Mouse (Mus musculus): ENCODE measurements around the gene Il18. TPM values are rescaled to one million over a fixed set of nuclear protein-coding genes. Genes with fewer than 3 reads are reported as not detected.

Gene Il18
- polyA plus RNA-seq, 1 experiment from 2014 or later, result 13.3 TPM

DNA sequence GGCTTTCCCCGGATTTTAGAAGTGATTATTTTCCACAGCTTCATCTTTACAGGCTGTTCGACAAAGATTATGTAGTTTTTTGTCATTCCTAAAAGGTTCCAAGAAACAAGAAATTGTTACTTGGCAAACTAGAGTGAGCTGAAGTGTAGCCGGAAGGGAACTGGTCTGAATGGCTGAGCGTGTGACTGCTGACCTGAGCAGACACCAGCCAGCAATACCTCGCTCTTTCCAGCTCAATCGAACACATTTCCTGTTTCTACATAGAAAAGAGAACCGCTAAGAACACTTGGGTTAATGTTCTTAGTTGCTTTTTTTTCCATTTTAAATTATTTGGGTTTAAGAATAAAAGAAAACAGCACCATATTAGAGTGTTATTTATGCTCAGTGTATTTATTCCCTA lies 14.5 kb upstream of the Il18 start:
- Histone ChIP-seq H3K27me3 (ENCODE audit: control insufficient read depth, insufficient read depth, low read depth, low read length) (no peaks in the 10 kb centered on the region), H3K4me2 (ENCODE audit: low read depth, low read length) (no peak overlapping the region), H3K9ac (ENCODE audit: low read depth, low read length) (no peak overlapping the region), H3K4me3 (ENCODE audit: low read depth, low read length) (no peak overlapping the region), H3K36me3 (ENCODE audit: control insufficient read depth, insufficient read depth) (no peaks in the 10 kb centered on the region), H3K27ac (ENCODE audit: low read length) (peak overlapping the region; percentile 17; the same call in 1 of the 2 replicates), H3K4me1 (ENCODE audit: control insufficient read depth, low read depth, low read length) (no peaks in the 10 kb centered on the region; the same call in 1 of the 2 replicates), H3K9me3 (replicated peaks; ENCODE audit: control insufficient read depth, low read length) (no peaks in the 10 kb centered on the region)
- WGBS (ENCODE audit: insufficient replicate concordance), result 29% methylated on average over 7 of the region's 7 CpGs
- ATAC-seq (ENCODE audit: low read depth), result no peak

DNA sequence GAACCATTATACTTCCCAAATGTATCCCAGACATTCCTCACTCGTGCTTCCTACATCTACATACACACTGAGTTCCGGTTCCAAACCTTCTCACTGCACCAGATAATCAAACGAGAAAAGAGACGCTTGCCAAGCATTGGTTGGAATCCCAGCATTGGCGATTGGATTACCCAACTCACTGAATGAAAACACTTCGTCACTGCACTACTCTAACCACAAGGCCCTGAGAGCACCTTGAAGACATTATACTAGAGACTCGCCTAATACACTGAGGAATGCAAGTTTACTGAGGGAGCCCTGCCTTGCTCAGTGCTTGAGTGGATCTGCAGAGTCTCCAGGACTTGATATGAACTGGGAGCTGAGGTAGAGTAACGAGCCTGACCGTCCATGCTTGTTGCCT lies 12.2 kb upstream of the Il18 start:
- no peaks in the 10 kb centered on the region for H3K4me1 ChIP-seq (ENCODE audit: control insufficient read depth, low read depth, low read length)
- no peak overlapping the region for H3K9ac ChIP-seq (ENCODE audit: low read depth, low read length)
- no peak overlapping the region for H3K4me2 ChIP-seq (ENCODE audit: low read depth, low read length)
- no peak for ATAC-seq (ENCODE audit: low read depth)
- no peak overlapping the region for H3K27ac ChIP-seq (ENCODE audit: low read length)
- no peak overlapping the region for H3K4me3 ChIP-seq (ENCODE audit: low read depth, low read length)
- WGBS (ENCODE audit: insufficient replicate concordance), result 62% methylated on average over 9 of the region's 9 CpGs
- H3K9me3 ChIP-seq (replicated peaks; ENCODE audit: control insufficient read depth, low read length), result no peaks in the 10 kb centered on the region
- no peaks in the 10 kb centered on the region for H3K27me3 ChIP-seq (ENCODE audit: control insufficient read depth, insufficient read depth, low read depth, low read length)
- no peaks in the 10 kb centered on the region for H3K36me3 ChIP-seq (ENCODE audit: control insufficient read depth, insufficient read depth)

DNA sequence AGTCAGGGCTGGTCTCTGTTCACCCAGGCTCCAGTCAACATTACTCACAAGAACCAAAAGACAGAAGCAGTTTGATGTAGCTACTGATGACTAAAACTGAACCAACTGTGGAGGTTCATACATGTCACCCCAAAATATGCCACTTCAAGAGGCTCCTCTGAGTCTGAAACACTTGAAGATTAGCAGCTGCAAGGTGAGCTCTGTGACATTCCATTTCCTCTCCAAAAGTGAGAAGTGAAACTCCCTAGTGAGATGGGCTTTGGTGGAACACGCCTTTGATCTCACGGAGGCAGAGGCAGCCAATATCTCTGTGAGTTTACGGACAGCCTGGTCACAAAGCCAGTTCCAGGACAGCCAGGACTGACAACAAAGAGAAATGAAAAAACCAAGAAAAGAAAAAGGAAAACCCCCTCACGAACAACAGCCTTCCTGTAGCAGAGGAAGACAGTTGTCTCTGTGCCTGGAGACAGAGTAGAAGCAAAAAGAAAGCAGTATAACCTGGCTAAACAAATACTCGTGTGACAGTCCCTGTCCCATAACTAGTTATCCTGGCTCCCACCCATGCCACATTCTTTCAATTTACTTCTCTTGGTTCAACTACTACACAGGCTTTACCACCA lies 6.7 kb upstream of the Il18 start:
- ATAC-seq (ENCODE audit: low read depth), result no peak
- no peak overlapping the region for H3K27ac ChIP-seq (ENCODE audit: low read length)
- H3K27me3 ChIP-seq (ENCODE audit: control insufficient read depth, insufficient read depth, low read depth, low read length), result no peaks in the 10 kb centered on the region
- no peak overlapping the region for H3K4me3 ChIP-seq (ENCODE audit: low read depth, low read length)
- no peaks in the 10 kb centered on the region for H3K9me3 ChIP-seq (replicated peaks; ENCODE audit: control insufficient read depth, low read length)
- WGBS (ENCODE audit: insufficient replicate concordance), result 26% methylated on average over 5 of the region's 5 CpGs
- H3K36me3 ChIP-seq (ENCODE audit: control insufficient read depth, insufficient read depth), result no peaks in the 10 kb centered on the region
- no peak overlapping the region for H3K9ac ChIP-seq (ENCODE audit: low read depth, low read length)
- H3K4me1 ChIP-seq (ENCODE audit: control insufficient read depth, low read depth, low read length), result no peaks in the 10 kb centered on the region
- H3K4me2 ChIP-seq (ENCODE audit: low read depth, low read length), result no peak overlapping the region

DNA sequence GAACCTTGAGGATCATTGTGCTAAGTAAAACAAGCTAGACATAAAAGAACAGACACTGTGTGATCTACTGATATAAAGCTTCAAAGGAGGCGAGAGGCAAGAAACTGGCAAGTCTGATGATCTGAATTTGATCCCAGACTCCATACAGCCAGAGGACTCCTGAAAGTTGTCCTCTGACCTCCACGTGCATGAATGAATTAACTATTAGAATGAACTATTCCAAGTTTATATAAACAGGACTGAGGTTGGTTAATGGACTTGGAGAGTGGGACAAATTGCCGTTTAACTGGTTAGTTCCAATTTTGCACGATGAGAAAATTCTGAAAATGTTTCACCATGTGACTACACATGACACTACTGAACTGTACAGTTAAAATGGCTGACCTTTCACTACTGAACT lies 5.7 kb upstream of the Il18 start:
- H3K27ac ChIP-seq (ENCODE audit: low read length), result no peak overlapping the region
- H3K9ac ChIP-seq (ENCODE audit: low read depth, low read length), result no peak overlapping the region
- ATAC-seq (ENCODE audit: low read depth), result no peak
- no peak overlapping the region for H3K4me2 ChIP-seq (ENCODE audit: low read depth, low read length)
- no peaks in the 10 kb centered on the region for H3K27me3 ChIP-seq (ENCODE audit: control insufficient read depth, insufficient read depth, low read depth, low read length)
- H3K9me3 ChIP-seq (replicated peaks; ENCODE audit: control insufficient read depth, low read length), result no peaks in the 10 kb centered on the region
- no peaks in the 10 kb centered on the region for H3K4me1 ChIP-seq (ENCODE audit: control insufficient read depth, low read depth, low read length)
- 58% methylated on average over 4 of the region's 4 CpGs for WGBS (ENCODE audit: insufficient replicate concordance)
- H3K4me3 ChIP-seq (ENCODE audit: low read depth, low read length), result no peak overlapping the region
- no peaks in the 10 kb centered on the region for H3K36me3 ChIP-seq (ENCODE audit: control insufficient read depth, insufficient read depth)

DNA sequence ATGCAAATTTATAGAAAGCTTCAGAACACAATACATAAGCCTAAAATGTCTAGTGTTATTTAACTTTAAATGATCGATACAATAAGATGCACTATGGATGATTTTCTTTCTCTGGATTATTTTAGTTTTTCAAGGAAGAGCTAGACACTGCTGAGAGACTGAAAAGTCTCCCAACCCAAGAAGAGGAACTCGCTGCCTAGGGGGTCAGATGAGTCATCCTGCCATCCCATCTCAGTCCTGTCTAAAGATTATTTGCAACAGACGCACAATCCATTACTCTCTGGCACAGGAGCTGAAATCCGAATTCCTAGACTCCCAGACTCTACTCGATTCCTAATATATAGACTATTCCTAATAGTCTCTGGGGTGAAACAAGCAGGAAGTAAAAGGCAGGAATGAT lies 2.4 kb upstream of the Il18 start:
- H3K27ac ChIP-seq (ENCODE audit: low read length), result no peak overlapping the region
- 37% methylated on average over 5 of the region's 5 CpGs for WGBS (ENCODE audit: insufficient replicate concordance)
- H3K4me3 ChIP-seq (ENCODE audit: low read depth, low read length), result no peak overlapping the region
- no peak overlapping the region for H3K9ac ChIP-seq (ENCODE audit: low read depth, low read length)
- H3K4me1 ChIP-seq (ENCODE audit: control insufficient read depth, low read depth, low read length), result no peaks in the 10 kb centered on the region
- no peaks in the 10 kb centered on the region for H3K27me3 ChIP-seq (ENCODE audit: control insufficient read depth, insufficient read depth, low read depth, low read length)
- no peak overlapping the region for H3K4me2 ChIP-seq (ENCODE audit: low read depth, low read length)
- no peak for ATAC-seq (ENCODE audit: low read depth)
- no peaks in the 10 kb centered on the region for H3K36me3 ChIP-seq (ENCODE audit: control insufficient read depth, insufficient read depth)
- H3K9me3 ChIP-seq (replicated peaks; ENCODE audit: control insufficient read depth, low read length), result no peaks in the 10 kb centered on the region

DNA sequence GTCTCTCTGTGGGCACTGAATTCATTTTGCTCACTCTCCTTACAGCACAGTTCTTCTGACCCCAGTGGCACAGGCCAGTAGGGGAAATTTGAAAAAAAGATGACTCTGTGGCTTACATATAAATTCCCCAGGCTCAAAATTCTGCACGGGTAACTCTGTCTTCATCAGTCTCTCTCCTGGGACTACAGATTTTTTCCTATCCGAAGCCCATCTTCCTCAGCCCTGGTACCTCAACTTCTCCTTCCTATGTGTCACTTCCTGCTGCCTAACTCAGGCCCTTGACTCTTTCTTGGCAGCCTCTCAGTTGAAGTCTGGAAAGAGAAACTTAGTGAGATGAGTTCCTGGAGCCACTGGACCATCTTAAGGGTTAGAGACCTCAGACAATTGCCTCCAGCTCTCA lies 1.1 kb upstream of the Il18 start:
- no peaks in the 10 kb centered on the region for H3K27me3 ChIP-seq (ENCODE audit: control insufficient read depth, insufficient read depth, low read depth, low read length)
- 19% methylated on average over 2 of the region's 2 CpGs for WGBS (ENCODE audit: insufficient replicate concordance)
- no peak for ATAC-seq (ENCODE audit: low read depth)
- no peak overlapping the region for H3K27ac ChIP-seq (ENCODE audit: low read length)
- H3K4me2 ChIP-seq (ENCODE audit: low read depth, low read length), result no peak overlapping the region
- no peaks in the 10 kb centered on the region for H3K36me3 ChIP-seq (ENCODE audit: control insufficient read depth, insufficient read depth)
- H3K9me3 ChIP-seq (replicated peaks; ENCODE audit: control insufficient read depth, low read length), result no peaks in the 10 kb centered on the region
- no peak overlapping the region for H3K9ac ChIP-seq (ENCODE audit: low read depth, low read length)
- H3K4me1 ChIP-seq (ENCODE audit: control insufficient read depth, low read depth, low read length), result no peaks in the 10 kb centered on the region
- no peak overlapping the region for H3K4me3 ChIP-seq (ENCODE audit: low read depth, low read length)

DNA sequence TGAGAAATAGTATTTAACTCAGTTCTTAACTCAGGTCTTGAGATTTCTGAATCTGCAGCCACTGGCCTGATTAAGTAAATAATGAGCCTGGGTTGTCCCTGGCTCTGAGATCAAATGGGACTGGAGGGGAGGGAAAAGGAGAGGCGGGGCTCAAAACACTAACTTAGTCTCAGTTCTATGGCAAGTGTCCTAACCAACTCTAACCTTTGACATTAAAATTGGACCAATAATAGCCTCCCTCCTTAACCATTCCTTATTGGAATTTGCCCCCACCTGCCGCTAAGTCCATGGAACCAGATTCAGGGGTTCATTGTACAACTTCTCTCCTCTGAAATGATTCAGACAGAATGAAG lies 443 bp downstream of the Il18 start, which contains the start of gene Bco2:
TSS of gene Bco2 (minus strand) at position 88 of the 353 bp plus-strand sequence.
- peak within 1 kb of the TSS; percentile 37; the same call in 1 of the 2 replicates for H3K4me2 ChIP-seq (ENCODE audit: low read depth, low read length)
- no peak for ATAC-seq (ENCODE audit: low read depth)
- H3K4me1 ChIP-seq (ENCODE audit: control insufficient read depth, low read depth, low read length), result no peaks in the 10 kb centered on the region
- H3K27me3 ChIP-seq (ENCODE audit: control insufficient read depth, insufficient read depth, low read depth, low read length), result no peaks in the 10 kb centered on the region
- H3K9me3 ChIP-seq (replicated peaks; ENCODE audit: control insufficient read depth, low read length), result no peaks in the 10 kb centered on the region
- H3K4me3 ChIP-seq (ENCODE audit: low read depth, low read length), result peak within 1 kb of the TSS; percentile 11; the same call in 1 of the 2 replicates
- no peaks in the 10 kb centered on the region for H3K36me3 ChIP-seq (ENCODE audit: control insufficient read depth, insufficient read depth)
- no peak within 1 kb of the TSS for H3K27ac ChIP-seq (ENCODE audit: low read length)
- no peak within 1 kb of the TSS for H3K9ac ChIP-seq (ENCODE audit: low read depth, low read length)
- WGBS (ENCODE audit: insufficient replicate concordance), result 46% methylated on average over 2 of the region's 2 CpGs

DNA sequence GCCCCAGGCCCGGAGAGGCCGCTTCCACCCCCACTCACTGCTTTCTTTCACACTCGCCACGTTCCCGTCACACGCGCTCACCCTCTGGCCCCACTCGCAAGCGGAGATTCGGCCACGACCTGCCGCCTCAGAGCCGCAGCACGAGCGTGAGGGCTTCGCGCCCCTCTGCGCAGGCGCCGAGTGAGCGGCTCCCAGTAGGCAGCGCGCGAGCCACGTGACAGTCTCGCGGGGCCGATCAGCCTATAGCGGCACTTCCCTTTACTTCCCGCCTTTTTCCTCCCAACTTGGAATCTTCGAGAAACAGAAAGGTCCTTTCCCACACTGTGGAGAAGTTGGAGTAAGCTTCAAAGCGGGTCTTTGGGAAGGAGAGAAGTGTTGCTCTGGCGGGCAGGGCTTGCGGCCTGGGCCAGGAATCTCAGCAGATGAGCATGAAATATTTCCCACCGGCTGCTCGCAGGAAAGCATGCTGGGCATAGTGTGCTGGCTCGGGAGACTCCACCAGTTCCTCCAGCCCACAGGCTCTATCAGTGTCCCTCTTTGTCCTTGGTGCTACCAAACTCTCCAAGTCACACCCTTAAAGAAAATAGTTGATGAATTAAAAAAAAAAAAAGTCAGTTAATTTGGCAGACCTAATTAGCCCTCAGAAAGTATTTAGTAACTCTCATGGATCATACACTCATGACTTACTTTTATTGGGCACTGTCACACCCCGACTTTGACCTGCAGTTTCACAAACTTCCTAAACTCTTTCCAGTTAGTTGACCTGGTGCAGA lies 6.7 kb downstream of the Il18 start, which contains the start of gene Tex12:
TSS of gene Tex12 (minus strand) at position 181 of the 773 bp plus-strand sequence.
- ATAC-seq (ENCODE audit: low read depth), result no peak
- WGBS (ENCODE audit: insufficient replicate concordance), result 82% methylated on average over 38 of the region's 38 CpGs
- Histone ChIP-seq H3K27me3 (ENCODE audit: control insufficient read depth, insufficient read depth, low read depth, low read length) (no peaks in the 10 kb centered on the region), H3K27ac (ENCODE audit: low read length) (no peak within 1 kb of the TSS), H3K9ac (ENCODE audit: low read depth, low read length) (no peak within 1 kb of the TSS), H3K36me3 (ENCODE audit: control insufficient read depth, insufficient read depth) (no peaks in the 10 kb centered on the region), H3K9me3 (replicated peaks; ENCODE audit: control insufficient read depth, low read length) (no peaks in the 10 kb centered on the region), H3K4me2 (ENCODE audit: low read depth, low read length) (no peak within 1 kb of the TSS), H3K4me1 (ENCODE audit: control insufficient read depth, low read depth, low read length) (no peaks in the 10 kb centered on the region), H3K4me3 (ENCODE audit: low read depth, low read length) (no peak within 1 kb of the TSS)

DNA sequence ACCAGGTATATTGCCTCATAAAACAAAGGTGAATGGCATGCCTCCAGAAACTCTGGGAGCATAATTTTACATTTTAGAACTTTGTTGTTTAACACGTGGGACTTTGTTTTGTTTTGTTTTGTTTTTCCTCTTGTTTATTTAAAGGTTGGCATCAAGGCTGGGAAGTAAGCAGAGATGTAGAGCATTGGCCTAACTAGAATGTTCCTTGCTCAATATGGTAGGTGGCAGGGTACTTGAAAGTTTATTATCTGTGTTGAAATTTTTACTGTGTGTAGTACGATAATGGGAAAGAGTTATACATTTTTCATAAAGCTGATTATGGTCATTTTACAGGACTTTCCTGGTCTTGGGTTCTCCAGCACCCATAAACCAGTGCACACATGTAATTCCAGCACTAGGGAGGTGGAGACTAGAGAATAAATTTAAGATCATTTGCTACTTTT lies 7.3 kb downstream of the Il18 start:
- Histone ChIP-seq H3K27ac (ENCODE audit: low read length) (no peak overlapping the region), H3K9me3 (replicated peaks; ENCODE audit: control insufficient read depth, low read length) (no peaks in the 10 kb centered on the region), H3K4me3 (ENCODE audit: low read depth, low read length) (no peak overlapping the region), H3K27me3 (ENCODE audit: control insufficient read depth, insufficient read depth, low read depth, low read length) (no peaks in the 10 kb centered on the region), H3K4me2 (ENCODE audit: low read depth, low read length) (no peak overlapping the region), H3K36me3 (ENCODE audit: control insufficient read depth, insufficient read depth) (no peaks in the 10 kb centered on the region), H3K4me1 (ENCODE audit: control insufficient read depth, low read depth, low read length) (no peaks in the 10 kb centered on the region), H3K9ac (ENCODE audit: low read depth, low read length) (no peak overlapping the region)
- no peak for ATAC-seq (ENCODE audit: low read depth)
- 61% methylated on average over 2 of the region's 2 CpGs for WGBS (ENCODE audit: insufficient replicate concordance)

Data from liver, embryonic 16.5 days (tissue).